In genomic region chr2:150572463-150572862, GRCm38 (mm10) we compare ENCODE assay signal across 21 mouse cellular contexts. TPM values are rescaled to one million over a fixed set of nuclear protein-coding genes. Genes with fewer than 3 reads are reported as not detected.
"Had no signal": no experiment of that assay in that cellular context is flagged by ENCODE, and none has a peak within 500 bp of the region (broad histone marks: within the 10 kb centered on the region; RNA-seq: fewer than 3 reads in every experiment).

No protein-coding gene starts in this region.

- H3K36me3 ChIP-seq: limb, embryonic 12.5 days; neural tube, embryonic 12.5 days had no signal

- H3K4me3 ChIP-seq: limb, embryonic 12.5 days; limb, embryonic 15.5 days; liver, embryonic 15.5 days; neural tube, embryonic 12.5 days had no signal

- H3K4me1 ChIP-seq: limb, embryonic 12.5 days; limb, embryonic 15.5 days; neural tube, embryonic 12.5 days had no signal

- H3K9ac ChIP-seq: limb, embryonic 12.5 days; limb, embryonic 15.5 days; liver, embryonic 15.5 days; neural tube, embryonic 12.5 days had no signal

- H3K27me3 ChIP-seq: limb, embryonic 12.5 days; limb, embryonic 15.5 days; liver, embryonic 15.5 days; neural tube, embryonic 12.5 days had no signal

- DNase-seq: kidney, adult 18-20 months; kidney, adult 9 months; kidney, postnatal 14 days; kidney, postnatal 4 days; left cerebral cortex, postnatal 4 days; lung, adult 2 months; lung, postnatal 14 days; lung, postnatal 4 days; midbrain, embryonic 14.5 days; retina, postnatal 1 day; thymus, postnatal 25 days had no signal

- H3K4me2 ChIP-seq: limb, embryonic 12.5 days; limb, embryonic 15.5 days; liver, embryonic 11.5 days; liver, embryonic 15.5 days; midbrain, embryonic 11.5 days; neural tube, embryonic 12.5 days had no signal

- ATAC-seq: intestine, embryonic 16.5 days had no signal

- H3K9me3 ChIP-seq: limb, embryonic 12.5 days; limb, embryonic 15.5 days; liver, embryonic 15.5 days; neural tube, embryonic 12.5 days had no signal

- H3K27ac ChIP-seq: limb, embryonic 12.5 days; limb, embryonic 15.5 days; liver, embryonic 15.5 days; neural tube, embryonic 12.5 days; stomach, postnatal 0 days had no signal

RNA-seq across cellular contexts. Expression of gene Cst7, which starts 2.2 kb away (rescaled TPM):
- total RNA-seq: layer of hippocampus, postnatal 14 days; left cerebral cortex, postnatal 14 days; left cerebral cortex, postnatal 4 days had no signal
